Mouse (Mus musculus) urinary bladder, postnatal 14 days (tissue): ENCODE data around the gene Il22ra1.

Experiments
- DNase-seq: peaks from one replicate; pipeline ENCODE4 v3.0.0; 2021; ENCODE audit warnings: low spot score

Il22ra1 gene

DNA sequence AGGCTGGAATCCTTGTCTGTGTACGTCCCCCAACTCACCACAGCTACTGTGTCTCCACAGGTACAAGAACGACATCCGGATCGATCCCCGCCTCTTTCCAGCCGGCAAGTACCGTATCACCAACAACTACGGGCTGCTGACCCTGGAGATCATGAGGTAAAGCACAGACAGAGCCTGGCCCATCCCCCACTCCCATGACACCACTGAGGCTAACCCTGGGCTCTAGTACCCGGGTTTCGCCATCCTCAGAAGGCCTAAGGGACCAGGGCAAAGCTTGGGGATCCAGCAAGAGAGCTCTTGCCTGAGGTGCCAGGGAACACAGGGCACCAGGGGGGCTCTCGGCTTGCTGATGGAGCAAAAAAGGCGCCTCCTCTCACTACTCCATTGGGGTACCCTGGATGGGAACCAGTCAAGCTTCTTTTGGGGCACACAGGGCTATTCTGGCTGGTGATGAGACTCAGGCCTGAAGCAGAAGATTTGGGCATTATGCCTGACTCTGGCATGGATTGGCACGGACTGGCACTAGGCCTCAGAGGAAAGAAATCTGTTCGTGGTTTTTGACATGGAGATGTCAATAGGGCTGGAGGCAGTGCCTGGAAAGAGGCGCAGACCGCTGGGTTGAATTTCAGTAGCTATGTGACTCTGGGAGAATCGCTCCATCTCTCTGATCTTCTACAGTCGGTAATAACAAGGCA lies 42.8 kb downstream of the Il22ra1 start:
- no peak for DNase-seq

DNA sequence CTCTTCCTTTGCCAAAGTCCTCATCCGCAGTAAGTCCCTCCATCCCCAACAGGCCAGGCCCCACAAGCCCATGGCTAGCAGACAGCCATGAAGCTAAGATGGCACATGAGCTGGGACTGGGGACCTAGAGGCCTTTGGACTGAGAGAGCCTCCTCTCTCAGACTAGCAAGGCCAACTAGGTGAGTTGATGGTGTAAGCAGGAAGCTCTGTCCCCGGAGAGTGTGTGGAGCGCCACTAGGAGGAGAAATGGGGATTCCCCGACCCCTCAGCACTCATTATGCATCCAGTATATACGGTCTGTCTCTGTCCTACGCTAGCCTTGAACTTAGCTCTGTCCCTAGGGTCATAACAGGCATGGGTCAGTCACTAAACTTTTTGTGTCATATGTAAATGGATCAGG lies 43.6 kb downstream of the Il22ra1 start:
- DNase-seq: no peak

DNA sequence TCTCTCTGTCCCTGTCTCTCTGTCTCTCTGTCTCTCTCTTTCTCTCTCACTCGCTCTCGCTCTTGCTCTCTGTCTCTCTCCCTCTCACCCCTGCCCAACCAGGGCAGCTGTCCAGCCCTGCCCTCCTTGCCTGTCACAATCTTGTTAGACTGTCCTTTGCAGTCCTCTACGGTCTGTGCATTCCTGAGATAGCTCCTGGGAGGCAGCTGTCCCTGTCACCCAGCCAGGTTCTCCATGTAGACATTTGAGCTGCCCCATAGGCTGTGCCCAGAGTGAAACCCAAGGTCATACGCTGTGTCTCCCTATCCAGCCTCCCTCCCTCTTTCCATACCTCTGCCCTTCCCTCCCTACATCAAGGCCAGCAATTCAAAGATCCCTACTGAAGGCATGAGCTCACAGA lies 44.7 kb downstream of the Il22ra1 start:
- DNase-seq: no peak

DNA sequence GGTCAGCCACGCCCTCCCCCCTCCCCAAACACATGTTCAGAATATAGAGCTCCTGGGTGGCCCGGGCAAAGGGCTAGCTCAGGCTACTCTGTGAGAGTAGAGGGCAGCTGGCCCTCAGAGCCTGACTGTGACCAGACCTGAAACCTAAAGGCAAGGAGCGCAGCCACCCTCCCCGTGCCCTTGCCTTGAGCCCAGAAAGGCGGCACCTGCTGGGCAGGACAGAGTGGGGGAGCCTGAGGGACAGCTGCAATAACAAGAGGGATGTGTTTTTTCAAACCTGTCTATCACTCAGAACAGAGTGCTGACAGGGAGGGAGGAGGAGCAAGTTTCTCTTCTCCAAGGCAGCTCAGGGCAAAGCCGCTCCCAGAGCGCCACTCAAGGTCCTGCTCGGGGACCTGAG lies 46.5 kb downstream of the Il22ra1 start:
- DNase-seq: no peak

DNA sequence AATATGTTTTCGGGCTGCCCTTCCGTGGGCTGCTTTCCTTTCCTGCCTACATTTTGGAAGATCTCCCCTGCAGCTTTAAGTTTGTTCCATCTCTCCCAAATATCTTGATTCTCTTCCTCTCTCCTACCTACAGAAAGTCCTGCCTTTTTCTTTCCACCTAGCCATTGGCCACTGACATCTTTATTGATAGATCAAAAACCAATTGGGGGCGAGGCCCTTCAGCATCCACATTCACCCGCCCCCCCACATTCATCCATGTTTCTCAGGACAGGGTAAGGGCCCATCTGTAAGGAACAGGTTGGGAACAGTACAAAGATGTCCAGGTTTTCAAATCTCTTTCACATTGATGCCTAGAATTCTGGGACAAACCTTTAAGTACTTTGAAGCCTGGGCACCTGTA lies 48.9 kb downstream of the Il22ra1 start:
- DNase-seq: no peak

- no peak for DNase-seq
Measured at GRCm38 (mm10) chr4:135779661-135780060, 51.7 kb downstream of the Il22ra1 start.

DNA sequence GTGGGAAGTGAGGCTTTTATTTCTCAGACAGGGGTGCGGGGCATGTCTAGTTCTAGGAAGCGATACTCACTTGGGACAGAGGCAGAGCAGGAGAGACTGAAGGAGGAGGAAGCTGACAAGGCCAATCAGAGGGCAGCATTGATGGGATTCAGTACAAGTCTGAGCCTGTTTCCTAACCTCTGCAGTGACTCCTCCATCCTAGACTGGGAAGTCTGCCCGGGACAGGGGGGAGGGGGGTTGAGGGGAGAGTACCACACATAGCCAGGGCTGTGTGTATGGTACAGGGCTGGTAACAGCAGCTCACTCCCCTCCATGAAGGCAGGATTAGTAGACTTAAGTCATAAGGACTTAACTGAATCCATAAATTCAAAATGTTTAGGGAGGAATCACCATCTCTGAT lies 52.3 kb downstream of the Il22ra1 start:
- DNase-seq: no peak

DNA sequence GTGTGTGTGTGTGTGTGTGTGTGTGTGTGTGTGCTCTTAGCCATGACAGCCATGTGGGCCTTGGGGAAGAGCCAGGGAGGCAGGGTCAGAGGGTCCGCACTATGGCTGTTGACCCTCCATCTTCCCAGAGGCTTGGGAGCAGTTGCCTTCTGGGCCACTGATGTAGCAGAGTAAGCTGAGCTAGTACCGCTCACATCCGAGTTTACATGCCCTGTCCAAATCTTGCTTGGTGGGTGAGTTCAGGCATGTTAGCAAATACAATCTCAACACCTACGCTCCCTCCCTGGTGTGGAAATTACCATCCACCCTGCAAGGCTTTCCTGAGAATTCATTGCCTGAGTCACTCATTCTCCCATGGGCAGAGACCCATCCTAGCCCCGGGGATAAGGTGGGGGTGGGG lies 53.3 kb downstream of the Il22ra1 start:
- no peak for DNase-seq

DNA sequence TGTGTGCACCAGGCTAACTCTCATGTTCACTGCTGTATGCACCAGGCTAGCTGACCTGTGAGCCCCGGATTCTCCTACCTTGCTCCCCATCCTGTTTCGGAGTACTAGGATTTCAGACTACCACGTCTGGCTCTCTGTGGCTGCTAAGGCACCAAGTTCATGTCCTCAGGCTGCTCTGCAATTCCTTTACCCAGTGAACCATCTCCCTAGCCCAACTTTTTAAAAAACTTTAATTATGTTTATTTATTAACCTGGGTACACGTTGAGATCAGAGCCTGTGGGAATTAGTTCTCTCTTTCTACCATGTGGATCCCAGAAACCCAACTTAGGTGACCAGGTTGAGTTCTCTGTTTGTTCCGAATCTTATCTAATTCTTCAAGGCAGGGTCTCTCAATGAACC lies 58.6 kb downstream of the Il22ra1 start:
- DNase-seq: no peak

DNA sequence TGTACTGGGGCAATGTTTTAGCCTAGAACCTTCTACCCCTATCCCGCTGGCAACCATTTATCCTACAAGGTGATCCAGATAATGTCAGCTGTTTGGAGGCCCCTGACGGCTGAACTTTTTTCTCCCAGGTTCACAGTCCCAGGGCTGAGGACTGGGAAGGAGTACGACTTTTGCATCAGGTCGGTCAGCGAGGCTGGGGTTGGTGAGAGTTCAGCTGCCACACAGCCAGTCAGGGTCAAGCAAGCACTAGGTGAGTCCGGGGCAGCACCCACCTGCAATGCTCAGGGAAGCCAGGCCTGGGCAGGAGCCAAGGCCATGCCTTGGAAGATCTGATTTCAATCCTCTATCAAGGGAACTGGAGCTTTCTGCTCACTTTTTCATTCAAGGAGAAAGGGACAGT lies 59.3 kb downstream of the Il22ra1 start:
- DNase-seq: no peak

- DNase-seq: no peak
Measured at GRCm38 (mm10) chr4:135789135-135789534, 61.2 kb downstream of the Il22ra1 start.

DNA sequence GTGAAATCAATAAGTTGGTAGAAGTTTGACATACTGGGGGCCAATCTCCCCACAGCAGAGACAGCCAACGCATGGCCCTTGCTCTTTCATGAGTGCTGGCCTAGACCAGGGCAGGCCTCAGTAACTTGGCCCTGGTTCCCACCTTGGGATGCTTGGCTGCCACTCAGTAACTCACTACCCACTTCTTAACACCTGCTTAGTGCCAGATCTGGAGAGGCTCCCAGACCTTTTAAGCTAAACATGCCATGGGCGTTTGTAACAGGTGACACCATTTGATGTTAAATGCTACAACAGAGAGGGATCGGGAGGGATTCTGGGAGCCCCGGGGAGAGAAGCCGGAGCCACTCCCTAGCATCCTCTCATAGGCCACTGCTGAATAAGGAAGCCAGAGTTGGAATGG lies 64.8 kb downstream of the Il22ra1 start:
- no peak for DNase-seq

GRCm38 (mm10) chr4:135797931-135798330 lies 70.0 kb downstream of the Il22ra1 start:
- DNase-seq: no peak

- DNase-seq: peak; percentile 88
Measured at GRCm38 (mm10) chr4:135801543-135801942, 73.6 kb downstream of the Il22ra1 start.
